Mouse (Mus musculus): ENCODE data around the gene Gm37240. TPM values are rescaled to one million over a fixed set of nuclear protein-coding genes. Genes with fewer than 3 reads are reported as not detected.

Gm37240 gene
- total RNA-seq, 2 experiments from 2014 or later = 0.92 to 1.4 TPM

- no peak for DNase-seq (ENCODE audit: extremely low spot score in 1 of 2, low spot score in 1 of 2)
These were observed 356.6 kb downstream of the Gm37240 start for GRCm38 (mm10) chr3:85530601-85531161.

- no peak for DNase-seq (ENCODE audit: extremely low spot score in 1 of 2, low spot score in 1 of 2)
These were observed 365.9 kb downstream of the Gm37240 start for GRCm38 (mm10) chr3:85521311-85521907.

GRCm38 (mm10) chr3:85518668-85519067 is 368.6 kb downstream of the Gm37240 start:
- no peak for DNase-seq (ENCODE audit: extremely low spot score in 1 of 2, low spot score in 1 of 2)

- DNase-seq (ENCODE audit: extremely low spot score in 1 of 2, low spot score in 1 of 2) = no peak
These were observed 369.2 kb downstream of the Gm37240 start for GRCm38 (mm10) chr3:85518072-85518471.

GRCm38 (mm10) chr3:85516739-85517396 is 370.4 kb downstream of the Gm37240 start:
- DNase-seq (ENCODE audit: extremely low spot score in 1 of 2, low spot score in 1 of 2) = no peak

GRCm38 (mm10) chr3:85514700-85515099 is 372.6 kb downstream of the Gm37240 start:
- no peak for DNase-seq (ENCODE audit: extremely low spot score in 1 of 2, low spot score in 1 of 2)

- DNase-seq (ENCODE audit: extremely low spot score in 1 of 2, low spot score in 1 of 2) = no peak
These were observed 378.5 kb downstream of the Gm37240 start for GRCm38 (mm10) chr3:85508717-85509279.

- no peak for DNase-seq (ENCODE audit: extremely low spot score in 1 of 2, low spot score in 1 of 2)
These were observed 387.2 kb downstream of the Gm37240 start for GRCm38 (mm10) chr3:85500096-85500495.

GRCm38 (mm10) chr3:85496146-85496545 is 391.2 kb downstream of the Gm37240 start:
- DNase-seq (ENCODE audit: extremely low spot score in 1 of 2, low spot score in 1 of 2) = no peak

- DNase-seq (ENCODE audit: extremely low spot score in 1 of 2, low spot score in 1 of 2) = no peak
These were observed 393.5 kb downstream of the Gm37240 start for GRCm38 (mm10) chr3:85493796-85494195.

GRCm38 (mm10) chr3:85490204-85490603 is 397.1 kb downstream of the Gm37240 start:
- no peak for DNase-seq (ENCODE audit: extremely low spot score in 1 of 2, low spot score in 1 of 2)

- DNase-seq (ENCODE audit: extremely low spot score in 1 of 2, low spot score in 1 of 2) = no peak
These were observed 399.9 kb downstream of the Gm37240 start for GRCm38 (mm10) chr3:85487379-85487778.

GRCm38 (mm10) chr3:85485536-85486190 is 401.7 kb downstream of the Gm37240 start:
- DNase-seq (ENCODE audit: extremely low spot score in 1 of 2, low spot score in 1 of 2) = no peak

- no peak for DNase-seq (ENCODE audit: extremely low spot score in 1 of 2, low spot score in 1 of 2)
These were observed 404.7 kb downstream of the Gm37240 start for GRCm38 (mm10) chr3:85482636-85483035.

GRCm38 (mm10) chr3:85480638-85481037 is 406.7 kb downstream of the Gm37240 start:
- no peak for DNase-seq (ENCODE audit: extremely low spot score in 1 of 2, low spot score in 1 of 2)

- DNase-seq (ENCODE audit: extremely low spot score in 1 of 2, low spot score in 1 of 2) = no peak
These were observed 408.6 kb downstream of the Gm37240 start for GRCm38 (mm10) chr3:85478731-85479130.

- no peak for DNase-seq (ENCODE audit: extremely low spot score in 1 of 2, low spot score in 1 of 2)
These were observed 417.6 kb downstream of the Gm37240 start for GRCm38 (mm10) chr3:85469711-85470110.

- DNase-seq (ENCODE audit: extremely low spot score in 1 of 2, low spot score in 1 of 2) = no peak
These were observed 418.3 kb downstream of the Gm37240 start for GRCm38 (mm10) chr3:85468995-85469394.

- DNase-seq (ENCODE audit: extremely low spot score in 1 of 2, low spot score in 1 of 2) = peak; percentile 44 to 60
These were observed 421.9 kb downstream of the Gm37240 start for GRCm38 (mm10) chr3:85465283-85466025.

- no peak for DNase-seq (ENCODE audit: extremely low spot score in 1 of 2, low spot score in 1 of 2)
These were observed 427.3 kb downstream of the Gm37240 start for GRCm38 (mm10) chr3:85460021-85460420.
